Mouse (Mus musculus): Measurements from ENCODE around the gene Gucy2e.

DNA sequence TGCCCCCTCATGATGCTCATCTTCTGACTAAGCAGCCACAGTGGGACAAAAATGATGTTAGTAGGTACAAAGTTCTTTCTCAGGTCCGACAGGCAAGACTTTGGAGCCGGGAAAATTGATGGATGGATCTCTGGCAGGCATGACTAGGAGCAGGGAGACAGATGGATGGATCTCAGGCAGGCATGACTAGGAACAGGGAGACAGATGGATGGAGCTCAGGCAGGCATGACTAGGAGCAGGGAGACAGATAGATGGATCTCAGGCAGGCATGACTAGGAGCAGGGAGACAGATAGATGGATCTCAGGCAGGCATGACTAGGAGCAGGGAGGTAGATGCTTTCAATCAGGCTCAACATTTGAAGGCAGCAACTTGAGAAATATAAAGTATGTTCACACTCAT lies 25.4 kb downstream of the Gucy2e start:
- no peak for TF ChIP-seq CTCF (IDR thresholded peaks at IDR 0.05)
- TF ChIP-seq POLR2A (IDR thresholded peaks at IDR 0.05; ENCODE audit: insufficient read depth, low read depth, low read length) = no peak
- no peak for TF ChIP-seq EP300 (IDR thresholded peaks at IDR 0.05; ENCODE audit: insufficient read depth, low read depth, low read length)
